In the genomic region with DNA sequence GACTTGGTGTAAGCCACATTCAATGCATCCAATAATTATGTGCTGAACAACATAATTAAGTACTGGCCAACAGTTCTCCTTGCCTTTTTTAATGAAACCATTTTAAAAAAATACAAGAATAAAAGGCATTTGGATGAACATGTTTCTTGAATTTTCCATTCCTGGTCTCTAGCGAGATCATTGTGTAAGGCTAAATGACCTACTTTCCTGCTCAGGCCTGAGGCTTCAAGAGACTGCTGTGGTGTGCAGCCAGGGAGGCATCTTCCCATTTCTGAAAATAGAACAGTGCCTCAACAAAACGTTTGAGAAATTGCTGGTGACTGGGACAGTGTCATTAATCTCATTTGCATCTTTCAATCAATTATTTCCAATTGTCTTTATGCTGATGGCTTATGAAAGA, we compare ENCODE assay signal across 32 mouse cellular contexts.
DNase-seq lines count a peak whose midpoint lies in the region; ATAC-seq and TF ChIP-seq lines count a peak whose summit lies in the region.
"Had no signal": no experiment of that assay in that cellular context is flagged by ENCODE, and none has a peak within 500 bp of the region (broad histone marks: within the 10 kb centered on the region; RNA-seq: fewer than 3 reads in every experiment).

No protein-coding gene starts in this region.

- peaks cover 5% of the 10 kb centered on the region; the same call in 1 of the 2 replicates for H3K4me1 ChIP-seq in hindbrain, postnatal 0 days (ENCODE audit: insufficient read depth, low read length)
- H3K4me1 ChIP-seq in hindbrain, embryonic 11.5 days (replicated peaks; ENCODE audit: control insufficient read depth, insufficient read depth, low read length), result no peaks in the 10 kb centered on the region; the same call in 1 of the 2 replicates
- H3K4me1 ChIP-seq in olfactory bulb, adult 2 months (ENCODE audit: control insufficient read depth, insufficient read depth, low read length), result peaks cover 15% of the 10 kb centered on the region

- H3K27ac ChIP-seq in hindbrain, postnatal 0 days, result no peak overlapping the region
- H3K27ac ChIP-seq in hindbrain, embryonic 11.5 days (ENCODE audit: low read depth, low read length), result no peak overlapping the region
- peak overlapping the region; percentile 72; the same call in 1 of the 2 replicates for H3K27ac ChIP-seq in olfactory bulb, adult 2 months (ENCODE audit: insufficient read depth, low read depth, low read length)
- H3K27ac ChIP-seq: embryonic facial prominence, embryonic 10.5 days; embryonic facial prominence, embryonic 13.5 days; forebrain, embryonic 13.5 days; heart, adult 2 months; heart, embryonic 10.5 days; heart, embryonic 13.5 days; hindbrain, embryonic 12.5 days; hindbrain, embryonic 15.5 days; intestine, embryonic 15.5 days had no signal

- no peak overlapping the region for H3K9ac ChIP-seq in hindbrain, postnatal 0 days (replicated peaks; ENCODE audit: low read length)
- no peak overlapping the region for H3K9ac ChIP-seq in hindbrain, embryonic 11.5 days (ENCODE audit: low read depth, low read length)
- H3K9ac ChIP-seq: embryonic facial prominence, embryonic 13.5 days; forebrain, embryonic 13.5 days; heart, embryonic 13.5 days; hindbrain, embryonic 12.5 days; hindbrain, embryonic 15.5 days; intestine, embryonic 15.5 days had no signal

- no peaks in the 10 kb centered on the region for H3K36me3 ChIP-seq in hindbrain, postnatal 0 days (ENCODE audit: insufficient read depth, low read length)
- no peaks in the 10 kb centered on the region for H3K36me3 ChIP-seq in hindbrain, embryonic 11.5 days (ENCODE audit: control insufficient read depth, insufficient read depth, low read length)
- H3K36me3 ChIP-seq: embryonic facial prominence, embryonic 10.5 days; embryonic facial prominence, embryonic 13.5 days; G1E; heart, embryonic 10.5 days; heart, embryonic 13.5 days; hindbrain, embryonic 12.5 days; hindbrain, embryonic 15.5 days; intestine, embryonic 15.5 days had no signal

- H3K27me3 ChIP-seq in hindbrain, postnatal 0 days (ENCODE audit: insufficient read depth, low read length), result no peaks in the 10 kb centered on the region
- no peaks in the 10 kb centered on the region for H3K27me3 ChIP-seq in hindbrain, embryonic 11.5 days (ENCODE audit: control insufficient read depth, insufficient read depth, low read length)
- H3K27me3 ChIP-seq: CH12.LX; forebrain, embryonic 13.5 days; hindbrain, embryonic 12.5 days; hindbrain, embryonic 15.5 days; intestine, embryonic 15.5 days had no signal

- no peak overlapping the region for H3K4me3 ChIP-seq in hindbrain, postnatal 0 days (ENCODE audit: low read length)
- no peak overlapping the region for H3K4me3 ChIP-seq in hindbrain, embryonic 11.5 days (ENCODE audit: low read depth, low read length)
- H3K4me3 ChIP-seq in olfactory bulb, adult 2 months (ENCODE audit: insufficient read depth, low read depth, low read length), result no peak overlapping the region
- H3K4me3 ChIP-seq: embryonic facial prominence, embryonic 10.5 days; embryonic facial prominence, embryonic 13.5 days; erythroblast, embryonic 14.5 days; forebrain, embryonic 13.5 days; heart, adult 2 months; heart, embryonic 10.5 days; heart, embryonic 13.5 days; hindbrain, embryonic 12.5 days; hindbrain, embryonic 15.5 days; intestine, embryonic 15.5 days had no signal

- intact Hi-C loops in left cerebral cortex, postnatal 14 days (cut with DNase I), result no loop called here

- 56% methylated on average over 2 of the region's 2 CpGs for WGBS in hindbrain, postnatal 0 days
- 76% methylated on average over 2 of the region's 2 CpGs for WGBS in hindbrain, embryonic 11.5 days
- WGBS in olfactory bulb, adult 2 months, result 17% methylated on average over 2 of the region's 2 CpGs

- no peak for DNase-seq in frontal cortex, adult 2 months (ENCODE audit: extremely low spot score in 1 of 2, low spot score in 1 of 2)
- peak; percentile 21 for DNase-seq in hindbrain, postnatal 0 days (ENCODE audit: low spot score)
- no peak for DNase-seq in hindbrain, embryonic 11.5 days (ENCODE audit: low spot score)
- DNase-seq in Muller cell, postnatal 12 days (ENCODE audit: inconsistent ontology term), result peak; percentile 72
- DNase-seq in left cerebral cortex, postnatal 14 days (ENCODE audit: low spot score in 2 of 2), result no peak
- DNase-seq: adrenal gland, adult 8-10 months; adrenal gland, postnatal 25 days; B cell, adult 2 months; cerebellum, adult 18-20 months; cerebellum, adult 9-11 months; cerebellum, postnatal 25 days; embryo, embryonic 11 days; gastrocnemius, postnatal 36 days; heart, adult 2 months; heart, postnatal 14 days; heart, postnatal 4 days; kidney, adult 11 months had no signal

- no peak for TF ChIP-seq POLR2A in olfactory bulb, adult 2 months (IDR thresholded peaks at IDR 0.05; ENCODE audit: insufficient read depth, low read depth, low read length)

- no peak for TF ChIP-seq CTCF in hindbrain, postnatal 0 days (IDR thresholded peaks at IDR 0.05; ENCODE audit: low read depth)
- no peak for TF ChIP-seq CTCF in olfactory bulb, adult 2 months (IDR thresholded peaks at IDR 0.05; ENCODE audit: insufficient read depth, low read depth, low read length)

- peak; percentile 87 for ATAC-seq in frontal cortex, adult (ENCODE audit: low TSS enrichment)
- no peak for ATAC-seq in hindbrain, postnatal 0 days
- ATAC-seq in hindbrain, embryonic 11.5 days (ENCODE audit: low FRiP score), result no peak
- ATAC-seq in activated CD4-positive, CD25-positive, alpha-beta regulatory T cell, adult 4 months, result no peak
- ATAC-seq: forebrain, embryonic 13.5 days; forebrain, embryonic 16.5 days; intestine, embryonic 15.5 days had no signal

- H3K4me2 ChIP-seq in hindbrain, postnatal 0 days (ENCODE audit: low read depth, low read length), result no peak overlapping the region
- H3K4me2 ChIP-seq in hindbrain, embryonic 11.5 days (replicated peaks; ENCODE audit: low read depth, low read length), result no peak overlapping the region
- H3K4me2 ChIP-seq: embryonic facial prominence, embryonic 13.5 days; forebrain, embryonic 13.5 days; heart, embryonic 13.5 days; hindbrain, embryonic 12.5 days; hindbrain, embryonic 15.5 days; intestine, embryonic 15.5 days had no signal

- H3K9me3 ChIP-seq in hindbrain, postnatal 0 days (ENCODE audit: low read length), result no peaks in the 10 kb centered on the region
- no peaks in the 10 kb centered on the region for H3K9me3 ChIP-seq in hindbrain, embryonic 11.5 days (ENCODE audit: control insufficient read depth, low read length)
- H3K9me3 ChIP-seq: embryonic facial prominence, embryonic 10.5 days; embryonic facial prominence, embryonic 13.5 days; forebrain, embryonic 13.5 days; G1E; heart, embryonic 10.5 days; heart, embryonic 13.5 days; hindbrain, embryonic 12.5 days; hindbrain, embryonic 15.5 days; intestine, embryonic 15.5 days had no signal

Comparison
In these comparisons a context has a peak if more than half of its experiments do, and no peak if none do; other contexts are left out.
1. DNase-seq: peak in hindbrain, postnatal 0 days (single experiment) and Muller cell, postnatal 12 days (single experiment); none in frontal cortex, adult 2 months (0 of 2), hindbrain, embryonic 11.5 days (single experiment) and left cerebral cortex, postnatal 14 days (0 of 2).